Mouse (Mus musculus): Measurements from ENCODE around the gene Mecom. TPM values are rescaled to one million over a fixed set of nuclear protein-coding genes. Genes with fewer than 3 reads are reported as not detected.

Gene Mecom
- polyA plus RNA-seq, 1 experiment from 2014 or later = 6.9 TPM

DNA sequence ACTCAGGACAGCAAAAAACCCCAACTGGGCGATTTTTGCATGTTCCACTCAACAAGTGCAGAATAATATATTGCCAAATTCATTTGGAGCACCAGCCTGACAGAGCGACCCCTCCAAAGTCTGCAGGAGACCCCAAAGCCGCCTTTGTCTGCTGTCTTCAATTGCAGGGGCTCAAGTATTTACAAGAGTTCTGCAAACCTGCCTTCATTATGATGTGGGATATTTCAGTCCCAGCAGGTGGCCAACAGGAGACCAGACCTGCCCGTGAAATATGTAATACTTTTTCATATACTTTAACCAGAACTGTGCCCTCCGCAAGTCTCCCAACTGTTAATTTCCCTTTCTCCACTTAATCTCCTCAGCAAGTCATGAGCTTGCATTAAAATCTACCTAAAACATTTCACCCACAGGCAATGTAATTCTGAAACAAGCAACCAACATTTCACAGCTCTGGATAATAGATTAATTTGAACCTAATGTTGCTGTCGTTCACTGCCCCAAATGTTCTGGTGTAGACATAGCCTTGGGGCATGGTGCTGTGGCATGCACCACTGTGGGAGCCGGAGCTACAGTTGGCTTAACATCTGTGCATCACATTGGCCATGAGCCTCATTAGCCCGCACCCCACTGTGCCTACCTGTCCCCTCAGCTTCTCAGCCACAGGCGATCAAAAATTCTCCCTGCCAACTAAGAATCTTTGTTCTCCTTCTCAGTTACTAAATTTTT is 439.7 kb downstream of the Mecom start:
- Histone ChIP-seq H3K9ac (no peak overlapping the region), H3K27me3 (no peaks in the 10 kb centered on the region), H3K27ac (replicated peaks) (no peak overlapping the region), H3K4me2 (no peak overlapping the region), H3K4me3 (no peak overlapping the region), H3K9me3 (no peaks in the 10 kb centered on the region), H3K36me3 (no peaks in the 10 kb centered on the region), H3K4me1 (replicated peaks) (no peaks in the 10 kb centered on the region)
- no peak for ATAC-seq (ENCODE audit: low FRiP score, low read depth)
- 67% methylated on average over 9 of the region's 9 CpGs for WGBS

DNA sequence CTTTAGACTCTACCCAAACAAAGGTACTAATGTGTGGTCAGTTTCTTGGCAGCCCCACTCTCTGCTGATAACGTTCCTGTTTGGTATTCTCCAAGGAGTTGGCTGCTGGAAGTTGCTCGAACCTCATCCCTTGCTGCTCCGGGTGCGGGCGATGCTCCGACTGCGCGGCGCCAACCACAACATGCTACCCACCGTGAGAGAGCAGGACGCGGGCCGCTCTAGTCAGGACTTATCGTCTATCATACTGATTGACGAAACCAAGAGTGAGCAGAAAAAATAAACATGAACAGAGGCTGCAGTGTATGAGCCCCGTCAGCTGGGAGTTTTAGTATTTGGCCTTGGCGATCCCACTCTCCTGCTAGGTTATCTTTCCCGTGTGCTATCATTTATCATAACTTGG is 441.3 kb downstream of the Mecom start:
- Histone ChIP-seq H3K9ac (no peak overlapping the region), H3K4me2 (no peak overlapping the region), H3K4me3 (no peak overlapping the region), H3K4me1 (replicated peaks) (no peaks in the 10 kb centered on the region), H3K9me3 (no peaks in the 10 kb centered on the region), H3K27ac (replicated peaks) (no peak overlapping the region), H3K27me3 (no peaks in the 10 kb centered on the region), H3K36me3 (no peaks in the 10 kb centered on the region)
- no peak for ATAC-seq (ENCODE audit: low FRiP score, low read depth)
- WGBS = 81% methylated on average over 18 of the region's 18 CpGs

DNA sequence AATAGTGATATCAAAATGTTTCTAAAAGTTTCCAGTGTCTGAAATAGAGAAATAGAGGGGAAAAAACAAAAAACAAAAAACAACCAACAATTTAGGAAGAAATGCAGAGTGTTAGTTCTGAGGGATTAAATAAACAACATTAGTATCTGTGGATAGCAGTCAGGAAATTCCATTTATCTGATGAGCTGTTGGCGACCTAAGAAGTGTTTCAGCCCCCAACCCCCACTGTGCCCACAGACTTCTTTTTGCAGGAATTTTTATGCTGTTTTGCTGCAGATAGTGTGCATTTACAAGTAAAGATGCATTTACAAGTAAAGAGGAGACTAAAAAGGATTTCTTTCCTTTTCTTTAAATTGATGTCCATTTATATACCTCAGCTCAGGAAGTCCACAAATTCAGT is 441.9 kb downstream of the Mecom start:
- Histone ChIP-seq H3K27me3 (no peaks in the 10 kb centered on the region), H3K4me1 (replicated peaks) (no peaks in the 10 kb centered on the region), H3K36me3 (no peaks in the 10 kb centered on the region), H3K9me3 (no peaks in the 10 kb centered on the region), H3K4me3 (no peak overlapping the region), H3K27ac (replicated peaks) (no peak overlapping the region), H3K4me2 (no peak overlapping the region), H3K9ac (no peak overlapping the region)
- WGBS = 57% methylated on average over 1 of the region's 1 CpGs
- no peak for ATAC-seq (ENCODE audit: low FRiP score, low read depth)

DNA sequence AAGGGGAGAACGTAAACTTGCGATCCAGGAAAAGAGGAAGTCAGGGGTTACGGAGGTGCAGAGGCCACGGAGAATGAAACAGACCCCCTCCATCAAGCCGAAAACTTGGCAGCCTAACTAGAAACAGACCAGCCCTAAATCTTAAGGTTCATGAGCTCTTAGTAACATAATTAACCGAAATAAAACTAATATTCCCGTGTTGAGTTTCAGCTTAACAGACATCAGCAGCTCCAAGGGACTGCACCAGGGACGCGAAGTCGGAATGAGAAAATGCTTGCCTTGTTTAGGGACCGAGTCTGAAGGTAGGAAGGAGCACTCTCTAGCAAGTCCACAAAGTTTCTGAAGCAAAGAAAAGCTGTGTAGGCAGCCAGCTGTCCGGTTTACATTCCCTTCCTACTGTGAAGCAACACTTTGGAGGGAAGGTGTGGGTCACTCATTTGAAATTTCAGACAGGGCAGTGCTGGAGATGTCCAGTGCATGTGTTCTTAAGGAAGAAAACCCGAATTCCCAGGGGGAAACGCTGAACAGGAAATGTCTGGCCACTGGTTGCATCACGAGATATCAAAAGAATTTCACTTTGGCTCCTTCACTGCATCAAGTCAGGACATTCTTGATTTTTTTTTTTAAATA is 442.5 kb downstream of the Mecom start:
- no peak for ATAC-seq (ENCODE audit: low FRiP score, low read depth)
- H3K9me3 ChIP-seq = no peaks in the 10 kb centered on the region
- WGBS = 66% methylated on average over 15 of the region's 15 CpGs
- no peak overlapping the region for H3K4me3 ChIP-seq
- H3K4me1 ChIP-seq (replicated peaks) = no peaks in the 10 kb centered on the region
- H3K4me2 ChIP-seq = no peak overlapping the region
- H3K9ac ChIP-seq = no peak overlapping the region
- H3K27ac ChIP-seq (replicated peaks) = no peak overlapping the region
- H3K36me3 ChIP-seq = no peaks in the 10 kb centered on the region
- H3K27me3 ChIP-seq = no peaks in the 10 kb centered on the region

DNA sequence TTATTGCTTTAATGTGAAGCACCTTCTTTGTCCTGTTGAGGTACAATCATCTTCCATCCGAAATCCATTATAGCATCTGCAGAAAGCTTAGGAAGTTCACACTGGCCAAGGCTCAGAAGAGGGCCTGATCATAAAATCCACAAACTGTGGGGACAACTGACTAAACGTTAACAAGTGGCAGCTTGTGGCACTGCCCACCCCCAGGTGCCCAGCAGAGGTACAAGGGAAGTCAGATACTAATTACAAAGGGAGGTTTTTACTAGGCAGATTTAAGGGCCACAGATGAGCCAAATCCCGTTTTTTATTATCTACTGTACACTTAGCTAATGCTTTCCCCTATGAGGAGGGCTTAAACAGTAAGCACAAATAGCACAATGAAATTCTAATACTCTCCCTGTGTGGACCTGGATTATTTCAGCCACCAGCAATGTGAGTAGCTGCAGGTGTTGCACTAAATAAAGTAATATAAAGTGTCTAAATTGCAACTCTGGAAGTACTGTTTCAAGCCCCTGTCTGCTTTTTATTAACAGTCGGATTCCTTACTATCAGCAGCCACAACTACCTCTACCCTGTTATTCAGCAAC is 443.2 kb downstream of the Mecom start:
- Histone ChIP-seq H3K9me3 (no peaks in the 10 kb centered on the region), H3K4me2 (no peak overlapping the region), H3K9ac (no peak overlapping the region), H3K4me1 (replicated peaks) (no peaks in the 10 kb centered on the region), H3K27ac (replicated peaks) (no peak overlapping the region), H3K27me3 (no peaks in the 10 kb centered on the region), H3K4me3 (no peak overlapping the region), H3K36me3 (no peaks in the 10 kb centered on the region)
- WGBS = 73% methylated on average over 4 of the region's 4 CpGs
- no peak for ATAC-seq (ENCODE audit: low FRiP score, low read depth)

DNA sequence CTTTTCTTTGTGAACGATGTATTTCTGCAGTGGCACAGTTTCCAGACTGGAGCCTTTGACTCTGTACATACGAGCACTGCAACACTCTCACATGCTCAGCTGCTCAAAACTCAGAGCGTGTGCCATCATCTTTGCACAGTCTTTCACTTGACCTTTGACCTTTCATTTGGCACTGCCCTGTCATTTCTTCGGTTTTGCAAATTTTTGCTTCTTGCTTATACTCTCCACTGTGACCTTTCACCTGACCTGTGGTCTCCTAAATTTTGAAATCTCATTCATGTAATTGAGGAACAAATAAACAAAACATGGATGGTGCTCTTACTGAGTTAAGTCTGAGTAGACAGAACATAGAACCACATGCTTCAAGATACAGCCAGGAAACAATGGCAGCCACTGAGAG is 446.7 kb downstream of the Mecom start:
- H3K4me3 ChIP-seq = no peak overlapping the region
- H3K4me1 ChIP-seq (replicated peaks) = no peaks in the 10 kb centered on the region
- WGBS = 83% methylated on average over 4 of the region's 4 CpGs
- no peak for ATAC-seq (ENCODE audit: low FRiP score, low read depth)
- H3K36me3 ChIP-seq = no peaks in the 10 kb centered on the region
- no peaks in the 10 kb centered on the region for H3K27me3 ChIP-seq
- no peaks in the 10 kb centered on the region for H3K9me3 ChIP-seq
- no peak overlapping the region for H3K4me2 ChIP-seq
- no peak overlapping the region for H3K27ac ChIP-seq (replicated peaks)
- no peak overlapping the region for H3K9ac ChIP-seq

DNA sequence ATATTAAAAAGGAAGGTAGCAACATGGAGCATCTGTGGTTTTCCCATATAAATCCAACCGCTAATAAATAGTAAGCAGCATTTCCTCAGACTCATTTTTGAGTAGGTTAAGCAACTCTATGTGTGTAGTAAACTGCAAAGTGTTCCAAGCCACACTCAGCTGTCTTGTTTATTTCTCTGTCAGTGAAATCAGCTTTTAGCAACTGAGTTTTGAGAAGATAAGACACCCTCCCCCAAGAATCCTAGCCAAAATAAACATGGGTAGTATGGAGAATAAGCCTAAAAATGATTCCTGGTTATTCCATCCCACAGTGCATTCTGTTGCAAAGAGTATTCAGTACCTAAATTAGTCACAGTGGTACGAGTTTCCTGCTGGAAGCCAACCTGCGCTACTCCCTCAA is 450.1 kb downstream of the Mecom start:
- Histone ChIP-seq H3K4me3 (no peak overlapping the region), H3K36me3 (no peaks in the 10 kb centered on the region), H3K9ac (no peak overlapping the region), H3K4me1 (replicated peaks) (no peaks in the 10 kb centered on the region), H3K27me3 (no peaks in the 10 kb centered on the region), H3K9me3 (no peaks in the 10 kb centered on the region), H3K27ac (replicated peaks) (no peak overlapping the region), H3K4me2 (no peak overlapping the region)
- ATAC-seq (ENCODE audit: low FRiP score, low read depth) = no peak
- 90% methylated on average over 3 of the region's 3 CpGs for WGBS

DNA sequence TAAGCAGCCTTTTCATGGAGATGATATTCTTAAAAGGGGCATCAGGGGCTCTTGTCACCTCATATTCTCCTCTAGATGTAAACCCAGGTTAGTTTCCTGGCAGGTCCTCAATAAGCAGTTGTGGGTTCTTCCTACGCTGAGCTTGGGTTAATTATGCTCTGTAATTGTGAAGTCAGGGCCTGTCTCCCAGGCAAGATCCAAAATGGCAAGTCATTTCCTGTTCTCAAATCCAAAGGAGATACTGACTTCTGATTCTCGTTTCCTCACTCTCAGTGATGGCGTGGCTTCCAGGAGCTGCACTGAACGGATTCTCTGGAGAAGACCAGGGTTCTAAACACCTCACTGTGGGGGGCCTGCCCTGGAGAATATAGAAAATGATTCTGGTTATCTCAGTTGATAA is 450.7 kb downstream of the Mecom start:
- Histone ChIP-seq H3K27me3 (no peaks in the 10 kb centered on the region), H3K4me1 (replicated peaks) (no peaks in the 10 kb centered on the region), H3K27ac (replicated peaks) (no peak overlapping the region), H3K4me2 (no peak overlapping the region), H3K4me3 (no peak overlapping the region), H3K9ac (no peak overlapping the region), H3K9me3 (no peaks in the 10 kb centered on the region), H3K36me3 (no peaks in the 10 kb centered on the region)
- 72% methylated on average over 4 of the region's 4 CpGs for WGBS
- no peak for ATAC-seq (ENCODE audit: low FRiP score, low read depth)

DNA sequence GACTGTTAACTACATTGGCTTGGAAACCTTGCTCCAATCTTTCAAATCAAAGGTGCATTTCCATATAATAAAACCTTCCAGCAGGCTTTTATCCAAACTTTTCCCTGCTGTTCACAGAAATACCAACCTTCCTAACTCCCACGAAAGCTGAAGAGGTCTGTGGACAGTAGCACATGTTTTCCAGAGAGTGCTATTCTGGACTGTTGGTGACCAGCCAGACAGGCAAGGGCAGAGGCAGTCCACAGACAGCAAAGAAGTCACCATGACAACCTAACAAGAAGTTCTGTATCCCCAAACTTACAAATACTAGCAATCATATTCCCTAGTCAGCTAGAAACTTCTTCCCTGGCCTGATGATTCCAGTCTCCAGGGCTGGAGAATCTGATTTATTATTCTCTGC is 454.8 kb downstream of the Mecom start:
- Histone ChIP-seq H3K36me3 (no peaks in the 10 kb centered on the region), H3K9ac (no peak overlapping the region), H3K4me2 (no peak overlapping the region), H3K4me3 (no peak overlapping the region), H3K27me3 (no peaks in the 10 kb centered on the region), H3K4me1 (replicated peaks) (no peaks in the 10 kb centered on the region), H3K9me3 (no peaks in the 10 kb centered on the region), H3K27ac (replicated peaks) (no peak overlapping the region)
- WGBS = 74% methylated on average over 1 of the region's 1 CpGs
- no peak for ATAC-seq (ENCODE audit: low FRiP score, low read depth)

DNA sequence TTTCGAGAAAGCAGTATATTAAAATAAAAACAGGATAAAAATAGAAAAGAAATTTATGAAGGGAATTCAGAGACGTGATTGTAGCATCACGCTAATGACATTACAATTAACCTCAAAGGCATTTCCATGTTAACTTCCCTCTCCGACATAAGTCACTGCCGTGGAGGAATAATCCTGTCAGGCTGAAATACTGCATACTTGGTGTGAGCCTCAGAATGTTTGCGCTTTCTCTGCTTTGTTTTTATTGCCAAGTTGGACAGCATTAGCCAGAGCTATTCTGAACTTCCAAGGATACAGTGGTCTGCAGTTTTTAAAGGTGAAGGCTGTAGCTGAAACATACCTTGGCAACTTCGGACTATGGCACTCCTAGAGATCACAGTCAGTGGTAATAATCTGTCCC is 455.3 kb downstream of the Mecom start:
- no peak for ATAC-seq (ENCODE audit: low FRiP score, low read depth)
- 74% methylated on average over 7 of the region's 7 CpGs for WGBS

DNA sequence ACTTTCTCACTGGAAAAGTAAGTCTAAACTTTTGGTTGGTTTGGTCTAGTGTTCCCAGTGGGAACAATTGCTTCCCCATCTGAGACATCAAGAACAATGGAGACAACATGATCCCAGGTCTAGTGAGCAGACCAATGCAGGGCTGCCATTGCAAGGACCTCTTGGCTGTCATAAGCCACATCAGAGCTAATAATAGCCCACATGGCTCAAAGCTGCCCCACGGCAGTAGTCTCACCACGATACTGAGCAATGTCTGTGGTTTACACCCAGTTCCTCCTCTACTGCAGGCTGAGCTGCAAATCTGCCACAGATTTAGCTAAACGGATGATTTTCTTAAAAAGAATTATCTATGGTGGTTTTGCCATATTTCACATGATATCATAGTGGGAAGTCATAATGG is 455.9 kb downstream of the Mecom start:
- no peak overlapping the region for H3K9ac ChIP-seq
- H3K27me3 ChIP-seq = no peaks in the 10 kb centered on the region
- H3K36me3 ChIP-seq = no peaks in the 10 kb centered on the region
- WGBS = 93% methylated on average over 3 of the region's 3 CpGs
- H3K27ac ChIP-seq (replicated peaks) = no peak overlapping the region
- no peaks in the 10 kb centered on the region for H3K4me1 ChIP-seq (replicated peaks)
- no peak overlapping the region for H3K4me3 ChIP-seq
- no peak overlapping the region for H3K4me2 ChIP-seq
- no peak for ATAC-seq (ENCODE audit: low FRiP score, low read depth)
- H3K9me3 ChIP-seq = no peaks in the 10 kb centered on the region

More for the DNA sequence above, 455.3 kb downstream of the Mecom start:
- Histone ChIP-seq H3K36me3 (no peaks in the 10 kb centered on the region), H3K27ac (replicated peaks) (no peak overlapping the region), H3K9ac (no peak overlapping the region), H3K4me3 (no peak overlapping the region), H3K9me3 (no peaks in the 10 kb centered on the region), H3K4me1 (replicated peaks) (no peaks in the 10 kb centered on the region), H3K27me3 (no peaks in the 10 kb centered on the region), H3K4me2 (no peak overlapping the region)

DNA sequence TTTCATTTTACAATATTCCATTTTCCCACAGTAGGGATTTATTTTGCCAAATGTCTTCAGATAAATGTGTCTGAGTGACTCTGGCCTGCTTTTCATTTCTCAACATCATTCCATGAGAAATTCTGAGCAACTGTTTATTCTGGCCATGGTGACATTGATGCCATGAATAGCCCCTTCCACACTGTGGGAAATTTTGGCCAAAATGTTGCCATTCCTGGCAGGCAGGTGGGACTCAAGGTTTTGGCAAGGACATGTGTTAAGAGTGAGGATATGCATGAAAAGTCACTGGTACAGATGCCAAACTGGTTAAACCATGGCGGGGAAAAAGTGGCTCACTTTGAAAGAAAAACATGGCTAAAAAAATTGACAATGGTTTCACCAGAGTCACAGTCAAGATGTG is 456.4 kb downstream of the Mecom start:
- H3K4me3 ChIP-seq = no peak overlapping the region
- H3K4me1 ChIP-seq (replicated peaks) = no peaks in the 10 kb centered on the region
- no peak overlapping the region for H3K27ac ChIP-seq (replicated peaks)
- H3K4me2 ChIP-seq = no peak overlapping the region
- no peak for ATAC-seq (ENCODE audit: low FRiP score, low read depth)
- H3K27me3 ChIP-seq = no peaks in the 10 kb centered on the region
- H3K9me3 ChIP-seq = no peaks in the 10 kb centered on the region
- H3K36me3 ChIP-seq = no peaks in the 10 kb centered on the region
- H3K9ac ChIP-seq = no peak overlapping the region
- 80% methylated on average over 1 of the region's 1 CpGs for WGBS

Measured in hindbrain, embryonic 15.5 days (tissue).